Mouse (Mus musculus): Measurements from ENCODE around the gene Mcf2l.

- TF ChIP-seq CTCF (IDR thresholded peaks at IDR 0.05; ENCODE audit: insufficient read depth, low read depth, low read length) (no peak), POLR2A (IDR thresholded peaks at IDR 0.05; ENCODE audit: insufficient read depth, low read depth, low read length) (no peak)
Measured at GRCm38 (mm10) chr8:13041459-13041858, 167.9 kb downstream of the Mcf2l start.
